Mouse (Mus musculus) hindbrain, embryonic 13.5 days (tissue): ENCODE results near the gene Tssk2. TPM values are rescaled to one million over a fixed set of nuclear protein-coding genes. Genes with fewer than 3 reads are reported as not detected.

ENCODE experiments used
- ATAC-seq: fragments of 200-750 bp; cut with Nextera tagmentation; 2 replicates; pipeline ENCODE4 v1.8.0; 2017; ENCODE audit warnings: moderate TSS enrichment; ENCODE audit not compliant: low FRiP score
- H3K27ac ChIP-seq: fragments of 300-500 bp; sonication (generic); 2 replicates; pipeline ENCODE4 v1.5.1; 2015; ENCODE audit warnings: inconsistent platforms, mild to moderate bottlenecking, moderate library complexity
- H3K27me3 ChIP-seq: fragments of 300-500 bp; sonication (generic); 2 replicates; pipeline ENCODE4 v1.6.1; 2015; ENCODE audit warnings: mild to moderate bottlenecking, inconsistent platforms
- H3K36me3 ChIP-seq: fragments of 300-500 bp; sonication (generic); 2 replicates; pipeline ENCODE4 v1.6.1; 2015; ENCODE audit warnings: mild to moderate bottlenecking, inconsistent platforms
- H3K4me1 ChIP-seq: fragments of 300-500 bp; sonication (generic); replicated peaks from 2 replicates; pipeline ENCODE4 v1.6.1; 2015; ENCODE audit warnings: inconsistent platforms
- H3K4me2 ChIP-seq: fragments of 300-500 bp; sonication (generic); 2 replicates; pipeline ENCODE4 v1.6.1; 2015; ENCODE audit warnings: inconsistent platforms, mild to moderate bottlenecking, moderate library complexity
- H3K4me3 ChIP-seq: fragments of 300-500 bp; sonication (generic); 2 replicates; pipeline ENCODE4 v1.5.1; 2015; ENCODE audit warnings: mild to moderate bottlenecking, inconsistent platforms
- H3K9ac ChIP-seq: fragments of 300-500 bp; sonication (generic); 2 replicates; pipeline ENCODE4 v1.6.1; 2015; ENCODE audit warnings: mild to moderate bottlenecking, inconsistent platforms
- H3K9me3 ChIP-seq: fragments of 300-500 bp; sonication (generic); 2 replicates; pipeline ENCODE4 v1.6.1; 2016; ENCODE audit warnings: inconsistent platforms
- WGBS: fragments of 180-500 bp; shearing (Covaris S2); methylation state at CpG from one replicate; pipeline ENCODE4 v1.1.7; 2015; 5-methylcytosine and 5-hydroxymethylcytosine counted together
- polyA plus RNA-seq: library from polyadenylated mRNA; unstranded; fragments of >200 nt; fragmentation: Nextera tagmentation; extraction: Ambion mirVana; gene quantifications from 2 replicates; pipeline ENCODE4 v1.2.1, GENCODE M21; 2015

The Tssk2 gene
- polyA plus RNA-seq, 1 experiment from 2014 or later: not detected

DNA sequence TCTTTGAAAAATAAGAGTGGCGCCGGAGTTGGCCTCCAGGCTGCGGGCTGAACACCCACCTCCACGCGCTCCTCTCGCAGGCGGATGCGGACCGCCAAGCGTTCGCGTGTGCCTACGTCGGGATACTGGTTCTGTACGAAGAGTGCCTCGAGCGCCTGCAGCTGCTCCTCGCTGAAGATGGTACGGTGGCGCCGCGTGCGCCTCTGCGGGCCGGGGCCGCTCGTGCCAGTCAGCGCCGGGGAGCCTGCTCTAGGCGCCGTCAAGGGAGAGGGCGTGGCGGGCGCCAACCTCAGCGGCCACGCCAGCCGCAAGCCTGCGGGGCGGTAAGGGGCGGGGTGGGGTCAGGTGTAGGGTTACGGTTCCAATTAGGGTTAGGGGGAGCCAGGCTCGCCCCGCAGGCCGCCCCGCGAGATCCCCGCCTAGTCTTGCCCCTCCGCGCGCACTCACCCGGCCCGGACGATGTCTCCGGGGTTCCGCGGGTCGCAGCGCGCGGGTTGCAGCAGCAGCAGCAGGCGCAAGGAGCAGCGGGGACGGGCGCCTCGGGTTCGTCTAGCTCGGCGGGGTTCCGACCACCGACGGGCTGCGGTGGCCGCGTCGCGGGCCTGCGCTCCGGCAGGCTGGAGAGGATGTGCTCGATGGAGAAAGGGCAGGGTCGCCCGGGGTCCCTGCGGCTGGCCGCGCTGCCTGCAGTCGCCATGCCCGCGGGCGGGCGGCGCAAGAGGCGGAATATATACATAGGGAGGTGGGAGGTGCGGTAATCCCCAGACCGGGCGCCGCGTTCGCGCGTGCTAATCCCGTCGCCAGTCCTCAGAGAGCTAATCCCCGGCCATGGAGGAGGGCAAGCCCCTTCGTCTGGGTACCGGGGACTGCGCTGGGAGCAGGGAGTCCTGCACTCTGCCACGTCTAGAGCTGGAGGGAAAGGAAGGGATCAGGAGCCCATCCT lies 16.1 kb downstream of the Tssk2 start, which contains the start of gene Gsc2:
TSS of gene Gsc2 (minus strand) at position 753 of the 943 bp plus-strand sequence.
- H3K4me3 ChIP-seq: peak within 1 kb of the TSS; percentile 36
- peak within 1 kb of the TSS; percentile 60 for H3K9ac ChIP-seq
- H3K9me3 ChIP-seq: peaks cover 3% of the 10 kb centered on the region; the same call in 1 of the 2 replicates
- whole genome bisulfite sequencing: under 1% methylated on average over 97 of the region's 106 CpGs
- no peaks in the 10 kb centered on the region for H3K36me3 ChIP-seq
- H3K4me2 ChIP-seq: peak within 1 kb of the TSS; percentile 54
- no peak within 1 kb of the TSS for H3K27ac ChIP-seq
- peaks cover 25% of the 10 kb centered on the region for H3K4me1 ChIP-seq
- H3K27me3 ChIP-seq: peaks cover 76% of the 10 kb centered on the region
- ATAC-seq: no peak

DNA sequence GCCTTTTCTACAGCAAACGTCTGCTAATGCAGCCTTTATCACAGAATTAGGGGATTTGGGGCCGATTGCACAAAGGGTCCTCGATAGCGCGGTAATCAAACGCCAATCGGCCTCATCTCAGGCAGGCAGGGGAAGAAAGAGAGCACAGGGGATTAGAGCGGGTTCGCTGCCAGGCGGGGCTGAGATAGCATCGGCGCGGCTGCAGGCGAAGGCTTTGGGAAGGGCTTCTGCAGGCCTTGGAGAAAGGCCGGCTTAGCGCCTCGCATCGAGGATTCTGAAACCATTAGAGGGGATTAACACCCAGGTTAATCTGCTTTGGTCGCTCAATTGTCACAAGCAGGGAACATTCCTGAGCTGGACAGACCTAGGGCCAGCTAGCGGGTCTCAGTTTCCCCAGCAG lies 22.1 kb downstream of the Tssk2 start:
- Histone ChIP-seq H3K9ac (peak overlapping the region; percentile 77), H3K27me3 (peaks cover 51% of the 10 kb centered on the region), H3K27ac (peak overlapping the region; percentile 93; the same call in 1 of the 2 replicates), H3K4me3 (peak overlapping the region; percentile 81), H3K36me3 (peaks cover 10% of the 10 kb centered on the region), H3K4me1 (peaks cover 32% of the 10 kb centered on the region), H3K9me3 (peaks cover 3% of the 10 kb centered on the region; the same call in 1 of the 2 replicates), H3K4me2 (peak overlapping the region; percentile 89; the same call in 1 of the 2 replicates)
- 10% methylated on average over 20 of the region's 20 CpGs for WGBS
- no peak for ATAC-seq

DNA sequence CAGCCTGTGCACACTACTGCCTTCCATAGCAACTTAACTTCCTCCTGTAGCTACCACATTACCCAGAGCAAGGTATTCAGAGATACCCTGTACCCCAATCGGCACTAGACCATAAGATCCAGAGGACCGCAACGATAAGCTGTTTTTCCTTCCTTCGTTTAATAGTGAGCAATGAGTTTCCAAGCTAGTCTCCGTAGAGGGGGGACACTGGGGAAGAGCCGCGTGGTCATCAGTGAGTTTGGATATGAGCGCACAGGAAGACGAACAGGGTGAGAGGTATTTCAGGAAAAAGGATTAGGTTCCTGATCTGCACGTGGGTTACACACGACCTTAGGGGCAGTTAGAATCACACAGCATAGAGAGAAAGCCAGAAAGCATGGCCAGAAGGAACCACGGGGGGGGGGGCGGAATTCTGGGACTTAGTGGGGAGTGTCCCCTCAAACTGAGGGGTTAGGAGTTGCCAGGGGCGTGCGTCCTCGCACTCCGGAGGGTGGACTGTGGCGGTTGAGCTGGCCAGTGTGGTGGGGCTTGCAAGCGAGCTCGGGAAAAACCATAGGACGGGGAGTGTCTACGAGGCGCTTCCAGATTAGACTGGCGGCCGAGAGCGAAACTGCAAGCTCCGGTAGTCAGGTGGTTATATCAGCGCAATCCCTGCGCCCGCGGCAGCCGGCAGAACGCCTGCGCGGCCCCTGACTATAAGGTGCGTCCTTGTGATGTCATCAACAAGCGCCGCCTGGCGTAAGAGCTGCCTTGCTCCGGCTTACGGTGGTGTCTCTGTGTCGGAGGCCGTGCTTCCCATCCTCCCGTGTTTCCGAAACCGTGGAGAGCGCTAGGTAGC lies 23.1 kb downstream of the Tssk2 start:
- H3K27me3 ChIP-seq: peaks cover 42% of the 10 kb centered on the region
- H3K9me3 ChIP-seq: peaks cover 3% of the 10 kb centered on the region; the same call in 1 of the 2 replicates
- WGBS: 2% methylated on average over 46 of the region's 47 CpGs
- H3K4me2 ChIP-seq: peak overlapping the region; percentile 89
- H3K4me3 ChIP-seq: peak overlapping the region; percentile 81
- H3K36me3 ChIP-seq: peaks cover 19% of the 10 kb centered on the region
- H3K27ac ChIP-seq: peak overlapping the region; percentile 93
- H3K9ac ChIP-seq: peak overlapping the region; percentile 89
- peak; percentile 93 for ATAC-seq
- H3K4me1 ChIP-seq: peaks cover 42% of the 10 kb centered on the region

DNA sequence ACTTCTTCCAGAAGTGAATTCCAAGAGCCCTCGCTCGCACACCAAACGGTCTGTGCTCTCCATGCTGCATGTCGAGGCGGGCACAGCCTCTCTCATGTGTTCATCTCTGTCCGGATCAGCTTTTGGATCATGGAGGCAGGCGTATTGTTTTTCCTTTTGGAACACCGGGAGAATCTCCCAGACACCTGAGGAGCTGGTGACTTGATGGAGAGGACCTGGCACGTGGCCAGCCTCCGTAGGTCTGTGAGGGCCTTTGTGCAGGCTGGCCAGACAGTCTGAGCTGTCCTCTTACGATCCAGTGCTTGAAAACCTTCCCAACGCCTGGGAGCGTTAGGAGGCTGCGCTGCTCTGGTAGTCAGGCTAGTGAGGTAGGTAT lies 23.7 kb downstream of the Tssk2 start:
- WGBS: 1% methylated on average over 14 of the region's 14 CpGs
- Histone ChIP-seq H3K9me3 (peaks cover 3% of the 10 kb centered on the region; the same call in 1 of the 2 replicates), H3K9ac (peak overlapping the region; percentile 89), H3K4me1 (peaks cover 48% of the 10 kb centered on the region), H3K4me3 (peak overlapping the region; percentile 81), H3K27ac (peak overlapping the region; percentile 93), H3K36me3 (peaks cover 19% of the 10 kb centered on the region), H3K27me3 (peaks cover 36% of the 10 kb centered on the region), H3K4me2 (peak overlapping the region; percentile 89)
- ATAC-seq: peak; percentile 15

DNA sequence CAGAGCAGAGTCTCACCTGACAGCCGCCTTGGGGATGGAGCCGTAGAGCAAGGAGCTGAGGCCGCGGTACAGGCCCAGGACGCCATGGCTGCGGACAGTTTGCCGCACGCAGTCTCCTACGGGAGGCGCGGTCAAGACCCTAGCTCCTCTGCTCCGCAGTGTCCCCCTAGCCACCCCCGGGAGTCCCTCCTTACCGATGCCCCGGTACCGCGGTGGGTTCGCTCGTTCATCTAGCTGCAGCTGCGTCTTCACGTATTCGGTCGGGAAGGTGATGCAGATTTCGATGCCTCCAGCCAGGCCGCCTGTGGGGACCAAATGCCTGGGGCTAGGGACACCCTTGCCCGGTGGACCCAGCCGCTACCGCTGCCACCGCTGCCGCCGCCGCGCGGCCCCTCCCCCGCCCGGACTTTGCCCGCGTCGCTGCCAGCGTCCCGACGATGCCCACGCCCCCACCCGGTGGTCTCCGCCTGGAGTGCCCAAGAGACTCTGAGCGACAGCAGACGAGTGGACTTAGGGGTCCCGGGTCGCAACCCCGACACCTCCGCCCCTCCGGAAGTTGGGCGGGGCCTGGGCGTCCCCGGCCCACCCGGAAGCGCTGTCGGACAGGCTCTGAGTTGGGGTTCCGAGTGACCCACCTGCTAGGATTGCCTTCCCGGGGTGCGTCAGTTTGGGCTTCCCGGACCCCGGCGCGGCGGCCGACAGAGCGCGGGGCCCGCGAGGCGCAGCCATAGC lies 29.1 kb downstream of the Tssk2 start:
- peak overlapping the region; percentile 91 for H3K9ac ChIP-seq
- under 1% methylated on average over 65 of the region's 72 CpGs for whole genome bisulfite sequencing
- H3K4me2 ChIP-seq: peak overlapping the region; percentile 77
- H3K4me1 ChIP-seq: peaks cover 41% of the 10 kb centered on the region
- peaks cover 19% of the 10 kb centered on the region for H3K36me3 ChIP-seq
- peak overlapping the region; percentile 82 for H3K4me3 ChIP-seq
- peak overlapping the region; percentile 92 for H3K27ac ChIP-seq
- peak; percentile 47 for ATAC-seq
- H3K27me3 ChIP-seq: no peaks in the 10 kb centered on the region
- no peaks in the 10 kb centered on the region for H3K9me3 ChIP-seq

DNA sequence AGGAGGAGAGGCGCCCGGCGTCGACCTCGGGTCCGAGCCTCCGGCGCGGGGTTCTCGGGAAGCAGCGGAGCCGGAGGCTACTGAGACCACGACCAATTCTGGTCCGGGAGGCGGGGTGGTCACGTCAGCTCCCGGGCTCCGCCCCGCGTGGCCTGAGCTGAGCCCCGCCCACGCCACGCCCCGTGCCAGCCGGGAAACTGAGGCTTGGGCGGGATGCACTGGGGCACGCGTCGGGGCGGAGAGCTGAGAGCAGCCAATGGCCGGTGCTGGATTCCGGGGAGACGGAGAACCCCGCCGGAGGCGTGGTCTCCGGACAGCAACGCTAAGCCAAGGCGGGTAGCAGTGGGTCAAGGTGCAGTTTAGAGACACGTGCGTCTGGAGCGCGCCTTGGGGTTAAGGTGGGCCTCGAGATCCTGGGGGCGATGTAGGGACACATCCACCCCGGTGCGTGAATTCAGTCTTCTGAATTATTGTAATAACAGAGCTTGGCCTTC lies 29.7 kb downstream of the Tssk2 start, which contains the start of gene Slc25a1:
TSS of gene Slc25a1 (minus strand) at position 133 of the 494 bp plus-strand sequence.
- H3K4me3 ChIP-seq: peak within 1 kb of the TSS; percentile 82

DNA sequence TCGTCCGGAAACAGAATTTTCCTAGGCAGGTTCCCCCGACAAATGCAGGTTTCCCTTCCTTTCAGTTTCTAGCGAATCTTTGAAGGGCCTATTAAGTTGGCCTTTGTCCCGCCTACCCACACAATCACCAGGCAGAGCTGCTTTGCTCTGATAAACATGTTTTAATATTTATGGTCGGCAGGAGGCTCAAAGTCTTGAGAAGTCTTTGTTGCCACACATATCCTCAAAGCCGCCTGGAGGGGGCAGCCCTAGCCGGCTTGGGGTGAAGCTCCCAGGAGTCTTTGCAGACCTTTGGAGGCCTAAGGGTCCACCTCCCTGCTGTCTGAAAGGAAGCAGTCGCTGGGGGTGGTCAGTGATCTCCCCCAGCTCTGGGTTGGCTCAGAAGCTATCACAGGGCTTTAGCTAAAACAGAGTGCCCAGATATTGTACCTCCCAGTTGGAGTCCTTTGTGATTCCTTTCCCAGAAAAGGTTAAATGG lies 30.2 kb downstream of the Tssk2 start:
- peak overlapping the region; percentile 91 for H3K9ac ChIP-seq
- H3K27me3 ChIP-seq: peaks cover 4% of the 10 kb centered on the region; the same call in 1 of the 2 replicates
- ATAC-seq: peak; percentile 34
- H3K4me3 ChIP-seq: peak overlapping the region; percentile 82
- peaks cover 31% of the 10 kb centered on the region for H3K4me1 ChIP-seq
- peak overlapping the region; percentile 92 for H3K27ac ChIP-seq
- peaks cover 19% of the 10 kb centered on the region for H3K36me3 ChIP-seq
- no peaks in the 10 kb centered on the region for H3K9me3 ChIP-seq
- H3K4me2 ChIP-seq: peak overlapping the region; percentile 77
- 2% methylated on average over 9 of the region's 9 CpGs for WGBS

More for the DNA sequence above, 29.7 kb downstream of the Tssk2 start, which contains the start of gene Slc25a1:
- Histone ChIP-seq H3K36me3 (peaks cover 19% of the 10 kb centered on the region), H3K9ac (peak within 1 kb of the TSS; percentile 91), H3K27ac (peak within 1 kb of the TSS; percentile 92), H3K27me3 (no peaks in the 10 kb centered on the region), H3K4me2 (peak within 1 kb of the TSS; percentile 77), H3K9me3 (no peaks in the 10 kb centered on the region), H3K4me1 (peaks cover 35% of the 10 kb centered on the region)
- ATAC-seq: peak; percentile 79
- under 1% methylated on average over 47 of the region's 47 CpGs for WGBS

DNA sequence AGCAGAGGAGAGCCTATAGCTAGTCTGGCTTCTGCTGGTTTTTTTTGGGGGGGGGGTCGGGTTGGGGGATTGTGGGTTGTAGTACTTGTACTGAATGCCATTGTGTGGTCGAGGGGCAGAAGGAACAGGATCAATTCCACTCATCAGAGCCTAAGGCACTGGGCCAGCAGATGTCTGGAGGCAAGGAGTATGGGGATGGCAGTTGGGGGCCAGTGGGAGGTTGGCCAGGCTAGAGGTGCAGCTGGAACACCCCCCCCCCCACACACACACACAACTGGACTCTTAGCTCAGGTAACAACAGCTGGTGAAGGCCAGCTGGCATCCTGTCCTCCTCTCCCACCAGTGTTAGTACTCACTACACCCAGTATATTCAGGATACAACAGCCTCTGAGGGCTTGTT lies 30.8 kb downstream of the Tssk2 start:
- peaks cover 10% of the 10 kb centered on the region; the same call in 1 of the 2 replicates for H3K27me3 ChIP-seq
- no peaks in the 10 kb centered on the region for H3K9me3 ChIP-seq
- H3K4me2 ChIP-seq: peak overlapping the region; percentile 77; the same call in 1 of the 2 replicates
- H3K9ac ChIP-seq: no peak overlapping the region
- H3K27ac ChIP-seq: peak overlapping the region; percentile 92
- no peak overlapping the region for H3K4me3 ChIP-seq
- WGBS: 15% methylated on average over 2 of the region's 2 CpGs
- peak; percentile 9; the same call in 1 of the 2 replicates for ATAC-seq
- peaks cover 19% of the 10 kb centered on the region for H3K36me3 ChIP-seq
- peaks cover 31% of the 10 kb centered on the region for H3K4me1 ChIP-seq

DNA sequence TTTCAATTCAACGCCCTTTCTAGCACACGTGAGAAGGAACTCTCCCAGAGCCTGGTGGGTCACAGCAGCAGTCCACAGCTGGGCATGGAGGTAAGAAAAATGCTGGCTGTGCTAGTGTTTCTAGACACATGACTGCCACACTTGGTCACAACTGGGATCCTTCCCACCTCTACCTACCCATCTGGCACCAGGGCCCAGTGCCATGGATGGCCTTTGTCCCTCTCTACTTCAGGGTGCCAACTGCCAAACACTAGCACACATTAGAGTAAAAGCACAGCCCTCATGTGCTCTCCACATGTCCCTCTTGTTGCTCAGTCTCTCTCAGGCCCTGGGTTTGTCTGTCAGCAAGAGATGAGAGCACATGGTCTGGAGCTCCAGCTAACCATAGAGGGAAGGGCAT lies 31.2 kb downstream of the Tssk2 start:
- Histone ChIP-seq H3K36me3 (peaks cover 19% of the 10 kb centered on the region), H3K4me2 (no peak overlapping the region), H3K27ac (0 out of 2 replicates have a peak overlapping the region, but pooled peaks have one; percentile 92), H3K4me1 (peaks cover 31% of the 10 kb centered on the region), H3K4me3 (no peak overlapping the region), H3K9ac (no peak overlapping the region), H3K9me3 (no peaks in the 10 kb centered on the region), H3K27me3 (peaks cover 12% of the 10 kb centered on the region; the same call in 1 of the 2 replicates)
- 59% methylated on average over 2 of the region's 2 CpGs for WGBS
- ATAC-seq: no peak

DNA sequence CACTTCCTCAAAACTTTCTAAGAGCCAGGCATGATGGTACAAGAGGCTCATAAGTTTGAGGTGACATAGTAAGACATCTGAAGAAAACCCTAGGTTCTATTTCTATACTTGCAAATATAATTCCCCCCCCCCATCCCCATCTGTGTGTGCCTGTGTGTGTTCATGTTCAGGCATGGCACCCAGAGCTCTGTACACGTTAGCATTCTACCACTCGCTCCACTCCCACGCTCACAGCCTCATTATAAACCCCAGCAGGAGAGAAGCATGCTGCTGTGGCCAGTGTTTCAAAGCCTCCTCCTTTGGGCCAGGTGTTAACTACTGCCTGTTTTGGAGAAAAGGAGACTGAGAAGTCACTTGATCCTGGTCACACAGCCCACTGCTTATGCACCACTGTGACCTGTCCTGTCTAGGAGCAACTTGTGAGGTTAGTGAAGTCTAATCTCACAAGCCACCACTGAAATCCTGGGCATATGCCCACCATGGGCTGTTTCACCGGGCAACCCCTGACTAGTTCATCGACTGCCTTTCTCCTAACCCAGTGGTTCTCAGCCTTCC lies 33.5 kb downstream of the Tssk2 start:
- no peak overlapping the region for H3K4me2 ChIP-seq
- peaks cover 12% of the 10 kb centered on the region for H3K4me1 ChIP-seq
- peaks cover 25% of the 10 kb centered on the region for H3K27me3 ChIP-seq
- ATAC-seq: no peak
- H3K4me3 ChIP-seq: no peak overlapping the region
- no peak overlapping the region for H3K27ac ChIP-seq
- no peaks in the 10 kb centered on the region for H3K9me3 ChIP-seq
- WGBS: 74% methylated on average over 5 of the region's 5 CpGs
- H3K9ac ChIP-seq: no peak overlapping the region
- no peaks in the 10 kb centered on the region for H3K36me3 ChIP-seq
